Mouse (Mus musculus): ENCODE measurements around the gene Ctns. TPM values are rescaled to one million over a fixed set of nuclear protein-coding genes. Genes with fewer than 3 reads are reported as not detected.

The Ctns gene
- total RNA-seq (2021), result 10 to 100 TPM; 21.1 to 22.1 TPM
- long read RNA-seq, transcript Ctns-201 (11 exons, 2,570 nt), result major isoform, 8 of 20 reads
- long read RNA-seq, partial matches to known transcripts, result 0 of 20 reads
- long read RNA-seq, other reads (novel, unspliced or antisense), result 10 of 20 reads

DNA sequence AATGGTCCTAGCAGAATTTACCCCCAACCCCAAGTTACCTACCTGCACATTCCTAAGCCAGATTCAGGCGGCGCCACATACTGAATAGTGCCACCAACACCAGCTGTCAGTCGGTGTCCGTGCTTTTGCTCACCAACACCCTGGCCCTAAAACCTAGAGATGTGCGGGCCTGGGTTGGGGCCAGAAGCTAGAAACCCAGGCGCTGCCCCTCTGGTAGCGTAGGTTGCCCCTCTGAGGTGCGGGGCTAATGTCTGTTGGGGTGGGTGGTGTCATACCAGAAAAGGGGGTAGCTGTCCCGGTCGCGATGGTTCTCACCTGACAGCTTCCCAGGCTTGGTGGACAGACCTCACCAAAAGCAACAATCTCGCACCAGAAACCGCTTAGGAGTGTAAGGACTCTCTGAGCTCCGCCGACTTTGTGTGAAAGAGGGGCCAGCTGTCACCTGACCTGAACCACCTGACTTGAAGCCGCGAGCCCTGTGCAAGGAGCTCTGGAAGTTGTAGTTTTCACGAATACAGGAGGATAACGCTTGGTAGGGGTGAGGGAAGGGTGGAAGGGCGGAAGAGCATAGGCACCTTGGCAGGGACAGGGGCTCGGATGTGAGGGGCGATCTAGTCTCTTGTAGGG is at the start of gene Ctns:
Ctns (minus strand) TSS at position 440 of the 627 bp plus-strand sequence.
- peak; percentile 82 to 94 for DNase-seq (ENCODE audit: low spot score in 2 of 2)

- DNase-seq (ENCODE audit: low spot score in 2 of 2), result no peak
Measured at GRCm38 (mm10) chr11:73242777-73243176, 43.9 kb upstream of the Ctns start.

GRCm38 (mm10) chr11:73242199-73242598 is 43.4 kb upstream of the Ctns start:
- no peak for DNase-seq (ENCODE audit: low spot score in 2 of 2)

DNA sequence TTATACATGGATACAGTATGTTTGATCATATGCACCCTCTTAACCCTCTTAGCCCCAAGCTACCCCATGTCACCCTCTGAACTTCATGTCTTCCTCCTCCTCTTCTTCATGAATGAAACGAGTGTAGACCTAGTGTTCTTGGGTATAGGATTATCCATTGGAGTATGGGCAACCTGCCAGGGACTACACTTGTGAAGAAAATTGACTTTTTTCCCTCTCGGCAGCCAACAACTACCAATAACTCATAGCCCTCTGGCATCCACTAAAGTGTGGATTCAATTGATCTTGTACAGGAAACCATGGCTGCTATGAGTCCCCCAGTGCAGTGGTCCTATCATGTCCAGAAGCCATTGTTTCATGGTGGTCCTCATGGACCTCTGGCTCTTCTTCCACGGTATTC is 37.9 kb upstream of the Ctns start:
- no peak for DNase-seq (ENCODE audit: low spot score in 2 of 2)

- DNase-seq (ENCODE audit: low spot score in 2 of 2), result no peak
Measured at GRCm38 (mm10) chr11:73235990-73236701, 37.3 kb upstream of the Ctns start.

DNA sequence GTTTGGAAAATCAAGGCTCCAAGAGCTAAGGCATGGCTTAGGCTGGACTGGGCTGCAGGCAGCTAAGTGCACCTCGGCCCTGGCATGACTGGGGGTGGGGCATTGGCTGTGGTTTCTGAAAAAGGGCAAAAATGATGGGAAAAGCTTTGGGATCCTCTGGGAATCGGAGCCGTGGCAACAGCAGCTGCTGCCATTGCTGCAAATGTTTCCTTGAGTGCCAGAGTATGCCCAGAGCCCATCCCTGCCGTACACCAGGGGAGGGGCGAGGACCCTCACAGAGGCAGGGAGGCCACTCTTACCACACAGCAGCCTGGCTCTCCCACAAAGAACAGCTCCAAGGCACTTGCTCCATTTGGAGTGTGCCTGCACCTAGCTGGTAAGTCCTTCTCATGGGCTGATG is 35.1 kb upstream of the Ctns start, which contains the start of gene Trpv1:
Trpv1 (plus strand) TSS at position 301 of the 400 bp plus-strand sequence.
- no peak for DNase-seq (ENCODE audit: low spot score in 2 of 2)

DNA sequence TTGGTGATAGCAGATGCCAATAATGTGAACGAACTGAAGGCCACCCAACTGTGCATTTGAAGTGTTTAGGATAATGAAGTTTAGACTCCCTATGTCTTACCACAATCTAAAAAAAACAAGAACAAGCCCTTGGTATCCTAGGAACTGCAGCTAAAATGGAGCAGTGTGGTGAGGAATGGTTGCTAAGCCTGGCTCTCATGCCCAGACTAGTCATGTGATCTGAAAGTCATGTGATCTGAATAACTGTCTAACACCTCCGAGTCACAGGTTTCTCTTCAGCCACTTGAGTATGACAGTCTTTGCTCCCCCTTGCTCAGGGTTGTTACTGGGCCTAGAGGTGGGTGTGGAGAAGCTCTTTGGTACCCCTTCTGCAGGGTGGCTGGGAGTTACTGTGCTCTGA is 33.7 kb upstream of the Ctns start:
- no peak for DNase-seq (ENCODE audit: low spot score in 2 of 2)

DNA sequence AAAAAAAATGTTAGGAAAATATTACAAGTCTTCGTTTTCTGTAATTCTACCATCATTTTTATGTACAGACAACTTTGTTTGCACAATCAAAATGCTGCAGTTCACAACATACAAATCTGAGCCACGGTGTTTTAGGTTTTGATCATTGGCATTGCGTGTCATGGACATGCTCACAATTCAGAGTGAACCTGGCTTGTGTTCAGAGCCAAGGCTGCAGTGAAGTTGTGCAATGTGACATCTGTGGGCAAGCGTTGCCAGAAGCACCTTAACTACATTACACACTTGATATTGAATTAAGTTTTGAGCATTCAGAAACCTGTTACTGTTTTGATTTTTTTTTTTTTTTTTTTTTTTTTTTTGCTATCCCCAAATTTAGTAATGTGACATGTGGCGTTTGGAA is 31.2 kb upstream of the Ctns start:
- DNase-seq (ENCODE audit: low spot score in 2 of 2), result no peak

- no peak for DNase-seq (ENCODE audit: low spot score in 2 of 2)
Measured at GRCm38 (mm10) chr11:73228881-73229280, 30.0 kb upstream of the Ctns start.

GRCm38 (mm10) chr11:73225856-73226255 is 27.0 kb upstream of the Ctns start:
- DNase-seq (ENCODE audit: low spot score in 2 of 2), result no peak

DNA sequence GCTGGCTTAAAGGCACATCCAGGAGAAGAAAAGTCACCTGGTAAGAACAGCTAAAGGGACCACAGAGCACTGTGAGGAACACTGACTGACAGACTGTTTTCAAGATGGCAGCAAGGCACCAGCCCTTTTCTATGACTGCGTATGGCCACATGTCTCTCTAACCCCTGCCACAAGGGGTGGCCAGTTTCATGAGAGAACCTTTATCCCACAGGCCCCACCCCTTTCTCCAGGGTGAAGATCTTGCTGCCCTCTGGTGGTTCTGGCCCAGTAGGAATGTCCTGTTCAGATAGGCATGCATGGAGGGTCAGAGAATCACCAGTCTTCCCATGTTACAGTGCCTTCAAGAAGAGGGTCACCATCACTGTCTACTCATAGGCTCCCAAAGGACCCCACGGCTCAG is 25.1 kb upstream of the Ctns start:
- DNase-seq (ENCODE audit: low spot score in 2 of 2), result no peak

DNA sequence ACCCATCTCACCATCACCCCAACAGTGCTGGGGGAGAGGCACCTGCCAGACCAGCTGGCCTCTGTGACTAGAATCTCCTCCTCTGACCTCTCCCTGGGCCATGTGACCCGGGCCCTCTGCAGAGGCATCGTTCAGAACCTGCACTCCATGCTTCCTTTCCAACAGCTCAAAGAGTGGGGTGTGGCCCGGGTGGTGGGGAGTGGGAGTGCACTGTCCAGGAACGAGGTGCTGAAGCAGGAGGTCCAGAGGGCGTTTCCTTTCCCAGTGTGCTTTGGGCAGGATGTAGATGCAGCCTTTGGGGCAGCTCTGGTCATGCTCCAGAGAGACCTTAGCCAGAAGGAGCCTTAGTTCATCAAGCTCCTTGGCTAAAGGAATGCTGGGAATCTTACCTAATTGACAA is 24.0 kb upstream of the Ctns start:
- DNase-seq (ENCODE audit: low spot score in 2 of 2), result no peak

DNA sequence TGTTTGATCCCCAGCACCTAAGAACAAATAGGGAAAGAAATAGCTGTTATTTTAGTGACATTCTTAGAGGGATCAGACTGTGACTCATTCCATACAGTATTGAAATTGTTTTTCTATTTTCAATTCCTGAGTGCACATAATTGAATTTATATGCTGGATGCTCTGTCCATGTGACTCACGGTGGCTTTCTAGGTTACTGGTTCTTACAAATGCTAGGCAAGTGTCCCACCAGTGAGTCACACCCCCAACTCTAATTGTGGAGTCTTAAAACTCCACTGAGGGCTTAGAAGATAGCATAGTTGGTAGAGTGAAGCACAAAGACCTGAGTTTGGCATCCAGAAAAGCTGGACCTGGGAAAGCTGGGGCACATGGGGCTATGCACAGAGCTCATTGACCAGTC is 21.8 kb upstream of the Ctns start:
- no peak for DNase-seq (ENCODE audit: low spot score in 2 of 2)

- DNase-seq (ENCODE audit: low spot score in 2 of 2), result no peak
Measured at GRCm38 (mm10) chr11:73219671-73220070, 20.8 kb upstream of the Ctns start.

DNA sequence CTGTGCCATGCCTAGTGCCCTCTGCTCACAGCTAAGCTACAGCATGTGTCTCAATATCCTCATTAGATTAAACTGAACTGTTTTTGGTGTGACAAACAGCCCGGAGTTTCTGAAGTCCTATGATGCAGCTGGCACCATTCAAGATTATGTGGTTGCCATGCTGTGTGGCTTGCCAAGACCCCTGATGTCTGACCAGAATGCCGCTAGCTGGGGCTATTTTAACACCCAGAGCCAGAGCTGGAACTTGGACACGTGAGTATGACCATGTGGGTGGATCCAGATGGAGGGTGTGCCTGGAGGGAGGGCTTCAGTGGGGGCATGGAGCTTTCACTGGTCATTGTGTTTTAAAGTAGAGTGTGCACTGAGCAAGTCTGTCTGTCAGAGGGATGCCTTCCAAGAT is 15.1 kb upstream of the Ctns start:
- no peak for DNase-seq (ENCODE audit: low spot score in 2 of 2)

- DNase-seq (ENCODE audit: low spot score in 2 of 2), result no peak
Measured at GRCm38 (mm10) chr11:73207621-73208020, 8.8 kb upstream of the Ctns start.

- no peak for DNase-seq (ENCODE audit: low spot score in 2 of 2)
Measured at GRCm38 (mm10) chr11:73205194-73205593, 6.4 kb upstream of the Ctns start.

DNA sequence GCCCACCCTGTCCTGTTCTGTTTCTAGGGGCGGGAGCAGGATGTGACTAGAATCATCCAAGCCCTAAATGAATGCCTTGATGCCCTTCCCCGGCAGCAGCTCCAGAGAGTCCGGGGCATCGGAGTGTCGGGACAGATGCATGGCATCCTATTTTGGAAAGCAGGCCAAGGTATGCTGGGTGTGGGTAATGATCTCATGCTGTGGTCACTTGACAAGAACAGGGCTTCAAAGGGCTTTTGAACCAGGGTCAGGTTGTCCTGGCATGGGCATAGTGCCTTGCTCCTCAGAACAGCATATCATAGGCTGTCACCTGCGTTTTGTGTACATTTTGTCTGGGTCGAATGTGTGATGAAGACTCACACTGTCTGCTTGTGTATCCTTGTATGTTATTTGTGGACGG is 5.1 kb upstream of the Ctns start:
- DNase-seq (ENCODE audit: low spot score in 2 of 2), result no peak

GRCm38 (mm10) chr11:73201597-73201996 is 2.8 kb upstream of the Ctns start:
- no peak for DNase-seq (ENCODE audit: low spot score in 2 of 2)

- no peak for DNase-seq (ENCODE audit: low spot score in 2 of 2)
Measured at GRCm38 (mm10) chr11:73201021-73201420, 2.2 kb upstream of the Ctns start.

- DNase-seq (ENCODE audit: low spot score in 2 of 2), result no peak
Measured at GRCm38 (mm10) chr11:73199879-73200278, 1.0 kb upstream of the Ctns start.

DNA sequence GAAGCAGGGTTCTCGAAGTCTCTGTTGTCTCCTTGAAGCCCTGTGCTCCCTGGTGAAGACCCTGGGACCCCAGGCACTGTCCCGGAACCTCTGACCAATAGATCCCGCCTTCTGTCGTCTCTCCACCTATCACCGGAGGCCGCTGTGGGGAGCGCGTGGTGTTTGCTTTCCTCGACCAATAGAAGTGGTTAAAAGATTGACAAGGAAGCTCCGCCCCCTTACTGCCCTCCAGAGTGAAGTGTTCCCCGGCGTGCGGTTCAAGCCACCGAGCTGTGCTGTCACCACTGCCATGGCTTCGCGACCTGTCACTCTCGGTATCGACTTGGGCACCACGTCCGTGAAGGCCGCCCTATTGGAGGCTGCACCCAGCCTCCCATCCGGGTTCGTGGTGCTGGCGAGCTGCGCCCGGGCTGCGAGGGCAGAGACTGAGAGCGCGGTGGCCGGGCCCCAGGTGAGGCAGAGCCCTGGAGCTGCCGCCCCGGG is 429 bp upstream of the Ctns start, which contains the start of gene Shpk:
Shpk (plus strand) TSS at position 231 of the 483 bp plus-strand sequence.
- DNase-seq (ENCODE audit: low spot score in 2 of 2), result peak; percentile 94 to 98

Measured in layer of hippocampus, adult 18-20 months (tissue).